Comparison of ENCODE assay signal across 8 mouse cellular contexts in genomic region chr14:93381163-93381562, GRCm38 (mm10).
DNase-seq lines count a peak whose midpoint lies in the region; ATAC-seq and TF ChIP-seq lines count a peak whose summit lies in the region.

No protein-coding gene starts in this region.

- intact Hi-C loops in gastrocnemius, postnatal 36 days (cut with DNase I): no loop called here

- H3K4me2 ChIP-seq in lung, postnatal 0 days (replicated peaks; ENCODE audit: low read depth, low read length): no peak overlapping the region
- H3K4me2 ChIP-seq in neural tube, embryonic 14.5 days (ENCODE audit: low read depth, low read length): no peak overlapping the region

- no peak overlapping the region for H3K4me3 ChIP-seq in lung, postnatal 0 days (ENCODE audit: low read depth, low read length)
- H3K4me3 ChIP-seq in neural tube, embryonic 14.5 days (ENCODE audit: low read depth, low read length): no peak overlapping the region

- H3K9ac ChIP-seq in lung, postnatal 0 days (replicated peaks; ENCODE audit: low read depth): no peak overlapping the region
- no peak overlapping the region for H3K9ac ChIP-seq in neural tube, embryonic 14.5 days (replicated peaks; ENCODE audit: low read depth, low read length)

- no peaks in the 10 kb centered on the region for H3K36me3 ChIP-seq in lung, postnatal 0 days (ENCODE audit: insufficient read depth, low read length)
- H3K36me3 ChIP-seq in neural tube, embryonic 14.5 days (ENCODE audit: control insufficient read depth, insufficient read depth, low read length): no peaks in the 10 kb centered on the region

- TF ChIP-seq CTCF in lung, postnatal 0 days (IDR thresholded peaks at IDR 0.05): peak; percentile 36

- no peak for ATAC-seq in lung, postnatal 0 days
- peak; percentile 71; the same call in 1 of the 2 replicates for ATAC-seq in neural tube, embryonic 14.5 days (ENCODE audit: low read depth)

- H3K27ac ChIP-seq in lung, postnatal 0 days (ENCODE audit: low read length): no peak overlapping the region
- no peak overlapping the region for H3K27ac ChIP-seq in neural tube, embryonic 14.5 days (ENCODE audit: low read depth, low read length)

- H3K27me3 ChIP-seq in lung, postnatal 0 days (replicated peaks; ENCODE audit: insufficient read depth, low read length): no peaks in the 10 kb centered on the region
- H3K27me3 ChIP-seq in neural tube, embryonic 14.5 days (ENCODE audit: control insufficient read depth, insufficient read depth, low read length): no peaks in the 10 kb centered on the region

- H3K9me3 ChIP-seq in lung, postnatal 0 days (ENCODE audit: low read length): no peaks in the 10 kb centered on the region
- H3K9me3 ChIP-seq in neural tube, embryonic 14.5 days (ENCODE audit: control insufficient read depth, low read length): no peaks in the 10 kb centered on the region

- WGBS in lung, postnatal 0 days: 39% methylated on average over 4 of the region's 4 CpGs
- WGBS in neural tube, embryonic 14.5 days: 33% methylated on average over 4 of the region's 4 CpGs

- H3K4me1 ChIP-seq in lung, postnatal 0 days (ENCODE audit: insufficient read depth, low read depth, low read length): no peaks in the 10 kb centered on the region
- no peaks in the 10 kb centered on the region for H3K4me1 ChIP-seq in neural tube, embryonic 14.5 days (ENCODE audit: control insufficient read depth, insufficient read depth, low read length)

- no peak for TF ChIP-seq EP300 in lung, postnatal 0 days (IDR thresholded peaks at IDR 0.05)

- peak; percentile 4 for DNase-seq in adrenal gland, postnatal 14 days
- no peak for DNase-seq in adrenal gland, adult (ENCODE audit: inconsistent age in 2 of 2, low spot score in 1 of 2)
- no peak for DNase-seq in lung, postnatal 0 days (ENCODE audit: low spot score)
- no peak for DNase-seq in lung, postnatal 4 days
- DNase-seq in frontal cortex, postnatal 36 days (ENCODE audit: low spot score in 2 of 2): peak; percentile 9 to 37
- no peak for DNase-seq in gastrocnemius, postnatal 36 days
- DNase-seq in gastrocnemius, postnatal 10 days: no peak

Comparison
In these comparisons a context has a peak if more than half of its experiments do, and no peak if none do; other contexts are left out.
1. DNase-seq: peak in adrenal gland, postnatal 14 days (single experiment) and frontal cortex, postnatal 36 days (2 of 2); none in adrenal gland, adult (0 of 2), lung, postnatal 0 days (single experiment), lung, postnatal 4 days (0 of 2), gastrocnemius, postnatal 36 days (0 of 2) and gastrocnemius, postnatal 10 days (single experiment).